Mouse (Mus musculus) embryonic facial prominence, embryonic 15.5 days (tissue): ENCODE measurements around the gene 1700011L22Rik. TPM values are rescaled to one million over a fixed set of nuclear protein-coding genes. Genes with fewer than 3 reads are reported as not detected.
A peak's percentile ranks its signal among the peaks of the same experiment; 100 is the strongest.

Experiments
- ATAC-seq: fragments of 200-750 bp; cut with Nextera tagmentation; 2 replicates; pipeline ENCODE4 v1.8.0; 2017; ENCODE audit warnings: low read depth, moderate TSS enrichment; ENCODE audit not compliant: insufficient number of reproducible peaks, low FRiP score, low TSS enrichment
- H3K27ac ChIP-seq: fragments of 300-500 bp; sonication (generic); replicated peaks from 2 replicates; pipeline ENCODE4 v1.5.1; 2015; ENCODE audit warnings: mild to moderate bottlenecking, inconsistent platforms
- H3K27me3 ChIP-seq: fragments of 300-500 bp; sonication (generic); 2 replicates; pipeline ENCODE4 v1.6.1; 2015; ENCODE audit warnings: inconsistent platforms
- H3K36me3 ChIP-seq: fragments of 300-500 bp; sonication (generic); 2 replicates; pipeline ENCODE4 v1.6.1; 2015; ENCODE audit warnings: mild to moderate bottlenecking, inconsistent platforms
- H3K4me1 ChIP-seq: fragments of 300-500 bp; sonication (generic); 2 replicates; pipeline ENCODE4 v1.6.1; 2015; ENCODE audit warnings: inconsistent platforms
- H3K4me2 ChIP-seq: fragments of 300-500 bp; sonication (generic); replicated peaks from 2 replicates; pipeline ENCODE4 v1.6.1; 2015; ENCODE audit warnings: mild to moderate bottlenecking, inconsistent platforms
- H3K4me3 ChIP-seq: fragments of 300-500 bp; sonication (generic); replicated peaks from 2 replicates; pipeline ENCODE4 v1.5.1; 2015; ENCODE audit warnings: mild to moderate bottlenecking, inconsistent platforms
- H3K9ac ChIP-seq: fragments of 300-500 bp; sonication (generic); 2 replicates; pipeline ENCODE4 v1.6.1; 2015; ENCODE audit warnings: inconsistent platforms
- H3K9me3 ChIP-seq: fragments of 300-500 bp; sonication (generic); replicated peaks from 2 replicates; pipeline ENCODE4 v1.6.1; 2016; ENCODE audit warnings: inconsistent platforms
- WGBS: fragments of 180-500 bp; shearing (Covaris S2); methylation state at CpG from one replicate; pipeline ENCODE4 v1.1.7; 2015; 5-methylcytosine and 5-hydroxymethylcytosine counted together
- polyA plus RNA-seq: library from polyadenylated mRNA; unstranded; fragments of >200 nt; fragmentation: Nextera tagmentation; extraction: Ambion mirVana; gene quantifications from 2 replicates; pipeline ENCODE4 v1.2.1, GENCODE M21; 2015

1700011L22Rik gene
- polyA plus RNA-seq, 1 experiment from 2014 or later = not detected

DNA sequence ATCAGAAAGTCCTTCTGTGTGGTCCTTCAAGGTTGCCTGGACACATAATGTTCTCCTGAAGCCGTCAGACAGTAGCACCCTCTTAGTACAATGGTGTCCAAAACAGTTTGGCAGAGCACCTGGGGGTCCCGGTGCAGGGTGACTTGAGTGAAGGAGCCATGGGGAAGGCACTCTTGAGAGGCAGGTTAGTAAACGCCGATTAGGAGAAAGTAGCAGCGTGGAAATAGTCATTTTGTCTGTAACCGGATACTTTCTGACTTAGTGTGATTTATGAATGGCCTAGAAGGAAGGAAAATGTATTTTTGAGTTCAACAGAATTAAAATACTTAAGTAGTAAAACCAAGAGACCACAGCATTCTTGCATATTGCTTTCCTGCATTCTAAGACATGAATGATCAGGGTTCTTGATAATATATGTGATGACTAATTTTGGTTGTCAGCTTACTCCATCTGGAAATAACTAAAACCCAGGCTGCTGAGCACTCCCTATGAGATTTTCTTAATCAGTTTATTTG, 33.1 kb upstream of the 1700011L22Rik start:
- no peaks in the 10 kb centered on the region for H3K9me3 ChIP-seq
- no peaks in the 10 kb centered on the region for H3K4me1 ChIP-seq
- H3K4me2 ChIP-seq = no peak overlapping the region
- no peak overlapping the region for H3K27ac ChIP-seq
- no peak for ATAC-seq
- peaks cover 32% of the 10 kb centered on the region for H3K36me3 ChIP-seq
- H3K9ac ChIP-seq = no peak overlapping the region
- H3K4me3 ChIP-seq = no peak overlapping the region
- H3K27me3 ChIP-seq = no peaks in the 10 kb centered on the region
- WGBS = 67% methylated on average over 6 of the region's 6 CpGs

DNA sequence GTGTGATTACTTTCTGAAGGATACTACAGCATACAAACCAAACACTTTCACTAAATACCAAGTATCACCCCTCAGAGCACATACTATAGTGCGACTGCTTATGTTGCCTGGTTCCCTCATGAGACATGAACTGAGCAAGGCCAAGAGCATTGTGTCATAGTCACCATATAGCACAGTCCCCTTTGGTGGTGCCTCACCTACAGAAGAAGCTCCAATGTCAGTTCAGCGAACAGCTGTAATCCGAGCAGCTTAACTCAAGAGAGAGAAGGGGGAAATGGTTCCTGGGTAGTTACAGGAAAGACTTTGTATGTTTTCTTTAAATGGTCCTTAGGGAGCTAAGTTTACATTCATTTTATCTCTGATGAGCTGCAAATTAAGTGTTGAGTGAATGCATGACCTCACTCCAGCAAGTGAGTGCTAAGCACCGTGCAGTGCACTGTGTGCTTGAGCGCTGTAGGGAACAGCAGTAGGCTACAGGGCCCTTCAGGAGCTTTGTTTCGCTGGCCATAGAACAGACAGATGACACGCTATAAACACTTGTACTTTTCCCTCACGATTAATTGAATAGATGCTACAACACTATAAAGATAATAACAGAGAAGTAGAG, 29.0 kb upstream of the 1700011L22Rik start:
- Histone ChIP-seq H3K27me3 (no peaks in the 10 kb centered on the region), H3K4me1 (no peaks in the 10 kb centered on the region), H3K9me3 (no peaks in the 10 kb centered on the region), H3K4me3 (no peak overlapping the region), H3K27ac (no peak overlapping the region), H3K4me2 (no peak overlapping the region), H3K9ac (no peak overlapping the region), H3K36me3 (peaks cover 60% of the 10 kb centered on the region)
- 71% methylated on average over 8 of the region's 8 CpGs for WGBS
- no peak for ATAC-seq

DNA sequence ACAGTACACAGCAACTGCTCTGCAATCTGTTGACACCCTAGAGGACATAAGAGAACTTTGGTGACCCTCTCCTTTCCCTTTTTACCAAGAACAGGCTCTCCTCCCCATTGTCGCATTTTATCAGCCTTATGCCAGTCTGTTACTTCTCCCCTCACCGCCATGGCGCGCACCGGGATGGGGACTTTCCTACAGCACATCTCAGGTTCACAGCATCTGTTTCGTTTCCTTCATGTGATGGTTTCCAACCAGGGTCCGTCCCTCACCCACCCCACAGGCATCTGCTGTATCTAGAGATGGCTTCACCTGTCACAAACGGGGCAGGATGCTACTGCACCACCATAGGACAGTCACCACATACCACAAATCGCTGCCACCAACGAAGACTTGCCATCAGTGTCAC, 26.6 kb upstream of the 1700011L22Rik start:
- 93% methylated on average over 10 of the region's 10 CpGs for WGBS
- no peak for ATAC-seq
- H3K9me3 ChIP-seq = no peaks in the 10 kb centered on the region
- peaks cover 68% of the 10 kb centered on the region for H3K36me3 ChIP-seq
- H3K9ac ChIP-seq = no peak overlapping the region
- H3K4me3 ChIP-seq = no peak overlapping the region
- no peak overlapping the region for H3K27ac ChIP-seq
- no peaks in the 10 kb centered on the region for H3K4me1 ChIP-seq
- H3K27me3 ChIP-seq = no peaks in the 10 kb centered on the region
- H3K4me2 ChIP-seq = no peak overlapping the region

DNA sequence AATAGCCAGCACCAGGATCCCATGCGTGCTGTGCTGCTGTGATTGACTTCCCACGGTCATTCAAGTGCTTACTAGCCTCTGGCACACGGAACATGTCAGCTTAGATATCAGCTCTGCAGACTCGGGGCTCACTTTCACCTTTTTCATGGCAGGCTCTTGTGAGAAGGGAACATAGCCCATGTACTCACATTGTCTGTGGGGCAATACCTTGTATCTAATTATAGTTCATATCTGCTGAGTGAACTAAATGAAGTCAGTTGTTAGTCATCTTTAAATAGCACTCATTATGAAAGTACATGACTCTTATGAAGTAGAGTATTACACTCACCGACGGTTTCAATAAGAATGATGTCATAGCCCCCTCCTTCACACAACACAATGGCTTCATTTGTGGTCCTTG, 25.4 kb upstream of the 1700011L22Rik start:
- 85% methylated on average over 6 of the region's 6 CpGs for WGBS
- ATAC-seq = no peak
- peaks cover 66% of the 10 kb centered on the region for H3K36me3 ChIP-seq
- no peaks in the 10 kb centered on the region for H3K4me1 ChIP-seq
- H3K9ac ChIP-seq = no peak overlapping the region
- H3K27ac ChIP-seq = no peak overlapping the region
- no peaks in the 10 kb centered on the region for H3K9me3 ChIP-seq
- H3K4me3 ChIP-seq = no peak overlapping the region
- H3K27me3 ChIP-seq = no peaks in the 10 kb centered on the region
- no peak overlapping the region for H3K4me2 ChIP-seq

DNA sequence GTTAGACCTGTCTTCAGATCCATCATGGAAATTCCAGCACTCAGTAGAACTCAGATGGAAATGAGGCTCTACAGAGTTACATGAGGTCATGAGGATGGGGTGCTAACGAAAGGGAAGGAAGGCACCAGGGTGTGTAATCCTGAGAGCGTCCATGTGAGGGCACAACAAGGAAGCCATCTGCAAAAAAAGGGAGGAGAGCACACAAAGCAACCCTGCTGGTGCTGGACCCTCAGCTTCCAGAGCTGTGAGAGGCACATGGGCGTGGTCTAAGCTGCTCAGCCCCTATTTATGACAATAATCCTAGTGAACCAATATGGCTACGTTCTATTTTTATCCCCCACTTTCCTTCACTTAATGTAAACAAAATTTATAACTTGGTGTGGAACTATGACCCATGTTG, 24.3 kb upstream of the 1700011L22Rik start:
- Histone ChIP-seq H3K27ac (no peak overlapping the region), H3K36me3 (peaks cover 65% of the 10 kb centered on the region)

DNA sequence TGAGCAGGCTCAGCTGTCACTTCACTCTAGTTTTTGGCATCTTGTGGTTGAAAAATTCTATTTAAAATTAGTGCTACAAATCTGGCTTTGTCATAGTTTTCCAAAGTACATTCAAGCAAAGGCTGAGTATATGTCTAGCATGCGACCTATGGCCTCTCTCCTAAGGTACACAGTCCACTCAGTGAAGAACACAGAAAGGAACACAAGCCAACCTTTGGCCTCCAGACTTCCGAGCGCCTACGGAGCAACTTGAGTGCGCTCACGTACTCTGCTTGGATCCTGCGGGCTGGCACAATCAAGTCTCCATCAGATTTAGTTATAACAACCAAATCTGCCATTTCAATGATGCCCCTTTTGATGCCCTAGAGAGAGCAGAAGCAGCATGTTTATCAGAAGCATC, 20.6 kb upstream of the 1700011L22Rik start:
- H3K36me3 ChIP-seq = peaks cover 49% of the 10 kb centered on the region
- 92% methylated on average over 7 of the region's 7 CpGs for WGBS
- ATAC-seq = no peak

More for the DNA sequence above, 24.3 kb upstream of the 1700011L22Rik start:
- Histone ChIP-seq H3K4me3 (no peak overlapping the region), H3K27me3 (no peaks in the 10 kb centered on the region), H3K4me1 (no peaks in the 10 kb centered on the region), H3K4me2 (no peak overlapping the region), H3K9me3 (no peaks in the 10 kb centered on the region), H3K9ac (no peak overlapping the region)
- ATAC-seq = no peak
- 80% methylated on average over 4 of the region's 4 CpGs for WGBS

DNA sequence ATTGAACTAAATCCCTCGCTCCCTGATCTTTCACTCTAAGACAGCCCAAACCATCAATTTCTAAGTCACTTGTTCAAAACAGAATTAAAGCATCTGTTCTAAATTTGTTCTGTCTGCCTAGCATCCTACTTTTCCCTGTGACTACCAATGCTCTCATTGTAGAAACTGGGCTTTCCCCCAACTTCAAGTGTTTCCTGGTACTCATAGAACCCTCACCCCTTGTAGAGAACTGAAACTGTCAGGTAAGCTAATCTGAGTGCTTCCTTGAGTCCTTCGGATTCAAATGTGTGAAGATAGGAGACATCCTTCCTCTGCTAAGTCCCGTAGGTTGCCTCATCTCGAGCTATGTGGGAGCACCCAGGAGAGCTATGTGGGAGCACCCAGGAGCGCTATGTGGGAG, 13.6 kb upstream of the 1700011L22Rik start:
- Histone ChIP-seq H3K36me3 (no peaks in the 10 kb centered on the region; the same call in 1 of the 2 replicates), H3K27ac (no peak overlapping the region), H3K27me3 (no peaks in the 10 kb centered on the region), H3K9me3 (no peaks in the 10 kb centered on the region), H3K4me3 (no peak overlapping the region), H3K4me2 (no peak overlapping the region), H3K9ac (no peak overlapping the region), H3K4me1 (no peaks in the 10 kb centered on the region)
- ATAC-seq = no peak
- 82% methylated on average over 5 of the region's 5 CpGs for WGBS

More for the DNA sequence above, 20.6 kb upstream of the 1700011L22Rik start:
- Histone ChIP-seq H3K9ac (no peak overlapping the region), H3K4me1 (no peaks in the 10 kb centered on the region), H3K4me2 (no peak overlapping the region), H3K9me3 (no peaks in the 10 kb centered on the region), H3K4me3 (no peak overlapping the region), H3K27ac (no peak overlapping the region), H3K27me3 (no peaks in the 10 kb centered on the region)

DNA sequence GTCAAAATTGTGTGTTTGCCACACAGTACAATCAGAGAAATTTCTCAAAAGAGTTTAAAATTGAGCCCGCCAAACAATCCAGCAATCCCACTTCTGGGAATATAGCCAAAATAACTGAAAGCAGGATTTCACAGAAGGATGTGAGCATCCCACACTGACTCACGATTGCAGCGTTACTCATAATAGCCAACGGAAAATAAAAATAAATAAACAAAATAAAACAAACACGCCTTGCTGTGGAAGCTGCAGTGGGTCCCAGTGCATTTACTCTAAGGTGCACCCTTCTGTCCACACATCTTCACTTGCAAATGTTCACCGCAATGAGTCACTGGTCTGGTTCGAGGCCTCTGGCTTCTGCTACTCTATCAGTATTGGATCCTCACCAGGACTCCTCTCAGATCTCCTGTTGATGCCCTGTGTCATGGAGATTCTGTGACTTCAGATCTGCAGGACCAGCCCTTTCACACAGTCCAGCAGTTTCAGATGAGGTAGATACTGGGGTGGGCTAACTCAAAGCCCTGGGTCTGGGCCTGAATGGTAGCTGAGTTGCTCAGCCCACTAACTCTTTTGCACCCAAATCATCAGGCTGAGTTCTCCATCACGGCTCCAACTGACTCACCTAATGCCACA, 7.8 kb upstream of the 1700011L22Rik start:
- Histone ChIP-seq H3K9ac (no peak overlapping the region), H3K27me3 (no peaks in the 10 kb centered on the region), H3K27ac (peak overlapping the region; percentile 22; the same call in 1 of the 2 replicates), H3K4me2 (no peak overlapping the region), H3K4me3 (no peak overlapping the region), H3K4me1 (peaks cover 9% of the 10 kb centered on the region; the same call in 1 of the 2 replicates), H3K9me3 (no peaks in the 10 kb centered on the region), H3K36me3 (no peaks in the 10 kb centered on the region)
- ATAC-seq = no peak
- 51% methylated on average over 8 of the region's 8 CpGs for WGBS

DNA sequence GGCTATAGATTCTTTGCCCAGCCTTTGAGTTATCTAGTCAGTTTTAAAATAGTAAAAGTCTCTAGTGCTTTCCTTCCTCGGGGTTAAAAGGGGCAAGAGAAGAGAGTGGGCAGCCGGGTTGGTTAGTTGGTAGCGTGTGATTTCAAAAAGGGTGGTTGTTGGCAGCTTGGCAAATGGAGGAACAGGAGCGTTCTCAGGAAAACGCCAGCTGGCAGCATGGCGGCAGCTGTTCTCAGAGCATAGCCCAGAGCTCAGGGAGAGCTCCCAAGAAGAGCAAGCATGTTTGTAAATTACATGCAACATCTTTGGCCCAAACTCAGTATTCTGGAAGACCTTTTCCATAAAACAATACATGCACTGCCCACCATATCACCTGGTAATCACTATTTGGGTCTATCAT, 5.4 kb upstream of the 1700011L22Rik start:
- Histone ChIP-seq H3K4me2 (no peak overlapping the region), H3K27ac (no peak overlapping the region), H3K4me3 (no peak overlapping the region), H3K9me3 (no peaks in the 10 kb centered on the region), H3K27me3 (no peaks in the 10 kb centered on the region), H3K36me3 (no peaks in the 10 kb centered on the region), H3K9ac (no peak overlapping the region), H3K4me1 (peaks cover 9% of the 10 kb centered on the region; the same call in 1 of the 2 replicates)
- WGBS = 86% methylated on average over 6 of the region's 6 CpGs
- no peak for ATAC-seq

DNA sequence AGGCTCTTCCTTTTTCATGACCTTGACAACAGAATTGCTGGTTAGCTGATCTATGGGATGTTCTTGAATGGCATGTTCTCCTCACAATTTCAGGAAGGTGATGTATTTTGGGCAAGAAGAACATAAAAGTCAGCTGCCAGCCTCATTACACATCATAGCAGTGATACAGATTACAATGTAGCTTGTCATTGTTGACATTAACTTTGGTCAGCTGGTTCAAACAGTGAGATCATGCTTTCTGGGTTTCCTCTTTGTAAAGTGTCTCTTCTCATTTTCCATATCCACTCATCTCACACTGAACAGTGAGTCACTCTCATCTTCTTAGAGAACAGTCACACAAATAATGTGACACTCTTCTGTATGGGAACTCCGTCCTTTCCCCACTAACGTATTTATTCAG, 4.9 kb downstream of the 1700011L22Rik start:
- Histone ChIP-seq H3K27ac (no peak overlapping the region), H3K36me3 (no peaks in the 10 kb centered on the region), H3K9ac (no peak overlapping the region), H3K4me1 (0 out of 2 replicates have a peak, but pooled peaks cover 4% of the 10 kb centered on the region), H3K27me3 (no peaks in the 10 kb centered on the region), H3K4me2 (no peak overlapping the region), H3K9me3 (no peaks in the 10 kb centered on the region), H3K4me3 (no peak overlapping the region)
- 83% methylated on average over 2 of the region's 2 CpGs for WGBS
- no peak for ATAC-seq

DNA sequence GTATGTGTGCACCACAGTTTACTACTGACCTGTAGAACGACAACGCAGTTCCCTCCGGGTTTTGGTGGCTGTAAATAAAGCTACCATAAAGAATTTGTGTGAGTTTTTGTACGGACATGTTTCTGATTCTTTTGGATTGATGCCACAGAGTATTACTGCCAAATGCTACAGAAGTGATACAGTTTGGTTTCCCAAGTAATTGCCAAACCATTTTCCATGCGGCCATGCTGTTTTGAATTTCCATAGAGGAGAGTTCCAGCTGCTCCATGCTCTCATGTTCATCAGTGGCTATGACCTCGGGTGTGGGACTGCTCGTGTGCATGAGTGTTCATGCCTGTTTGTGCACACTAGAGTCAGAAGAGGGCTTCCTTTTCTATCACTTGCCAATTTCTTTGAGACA, 8.4 kb downstream of the 1700011L22Rik start:
- Histone ChIP-seq H3K9me3 (no peaks in the 10 kb centered on the region), H3K4me2 (no peak overlapping the region), H3K4me1 (0 out of 2 replicates have a peak, but pooled peaks cover 4% of the 10 kb centered on the region), H3K9ac (no peak overlapping the region), H3K27me3 (no peaks in the 10 kb centered on the region), H3K36me3 (no peaks in the 10 kb centered on the region), H3K4me3 (no peak overlapping the region), H3K27ac (peak overlapping the region; percentile 49; the same call in 1 of the 2 replicates)
- WGBS = 42% methylated on average over 7 of the region's 7 CpGs
- no peak for ATAC-seq
